Mouse (Mus musculus) myocyte (in vitro differentiated cells): ENCODE measurements around the gene Ada. TPM values are rescaled to one million over a fixed set of nuclear protein-coding genes. Genes with fewer than 3 reads are reported as not detected.
A peak's percentile ranks its signal among the peaks of the same experiment; 100 is the strongest.

Source experiments
- H3K27me3 ChIP-seq: one replicate; pipeline ENCODE4 v1.6.1; 2011; ENCODE audit not compliant: control insufficient read depth, insufficient read depth, insufficient read length
- H3K36me3 ChIP-seq: one replicate; pipeline ENCODE4 v1.6.1; 2011; ENCODE audit not compliant: control insufficient read depth, insufficient read depth
- H3K4me2 ChIP-seq: one replicate; pipeline ENCODE4 v1.6.1; 2011; ENCODE audit warnings: low read depth, control low read depth
- H3K4me3 ChIP-seq: one replicate; pipeline ENCODE4 v1.5.1; 2011; ENCODE audit warnings: mild to moderate bottlenecking, control low read depth, moderate library complexity
- H3K79me2 ChIP-seq: one replicate; pipeline ENCODE4 v1.6.1; 2011; ENCODE audit not compliant: control insufficient read depth, insufficient read depth
- H3ac ChIP-seq: one replicate; pipeline ENCODE4 v1.6.1; 2011; ENCODE audit not compliant: control insufficient read depth, insufficient read length
- CEBPB ChIP-seq: IDR thresholded peaks from 2 replicates; pipeline ENCODE4 v1.6.1; 2011; ENCODE audit warnings: mild to moderate bottlenecking, moderate library complexity; ENCODE audit not compliant: poor library complexity, insufficient read depth, severe bottlenecking
- E2F4 ChIP-seq: IDR thresholded peaks from one replicate; pipeline ENCODE4 v1.6.1; 2011; ENCODE audit warnings: mild to moderate bottlenecking, control low read depth, moderate library complexity; ENCODE audit not compliant: insufficient read depth
- MAX ChIP-seq: IDR thresholded peaks from one replicate; pipeline ENCODE4 v1.6.1; 2011; ENCODE audit warnings: low read depth, mild to moderate bottlenecking, control low read depth
- MYOD1 ChIP-seq, 3 experiments: IDR thresholded peaks; one replicate each; pipeline ENCODE4 v1.6.1; 2011; ENCODE audit warnings: control low read depth in 2 of 3, low read depth in 2 of 3, mild to moderate bottlenecking in 2 of 3, moderate library complexity in 1 of 3; ENCODE audit not compliant: insufficient read length in 2 of 3, control insufficient read depth in 1 of 3
- MYOG ChIP-seq, 3 experiments: IDR thresholded peaks; one replicate each; pipeline ENCODE4 v1.6.1; 2011; ENCODE audit warnings: control low read depth in 2 of 3, low read depth in 2 of 3, mild to moderate bottlenecking in 2 of 3; ENCODE audit not compliant: insufficient read length in 2 of 3, control insufficient read depth in 1 of 3, insufficient read depth in 1 of 3
- POLR2A ChIP-seq: IDR thresholded peaks from one replicate; pipeline ENCODE4 v1.6.1; 2011; ENCODE audit warnings: low read depth, mild to moderate bottlenecking, control low read depth, moderate library complexity; ENCODE audit not compliant: insufficient read length
- POLR2AphosphoS2 ChIP-seq: IDR thresholded peaks from one replicate; pipeline ENCODE4 v1.6.1; 2011; ENCODE audit warnings: low read depth, control low read depth; ENCODE audit not compliant: insufficient read length
- REST ChIP-seq: IDR thresholded peaks from one replicate; pipeline ENCODE4 v1.6.1; 2011; ENCODE audit warnings: mild to moderate bottlenecking, control low read depth, moderate library complexity; ENCODE audit not compliant: insufficient read depth, insufficient read length
- SRF ChIP-seq: IDR thresholded peaks from one replicate; pipeline ENCODE4 v1.6.1; 2011; ENCODE audit warnings: low read depth; ENCODE audit not compliant: control insufficient read depth, insufficient read length
- TCF12 ChIP-seq: IDR thresholded peaks from one replicate; pipeline ENCODE4 v1.6.1; 2011; ENCODE audit warnings: mild to moderate bottlenecking, control low read depth; ENCODE audit not compliant: poor library complexity, insufficient read depth, severe bottlenecking
- TCF3 ChIP-seq: IDR thresholded peaks from one replicate; pipeline ENCODE4 v1.6.1; 2011; ENCODE audit warnings: low read depth, control low read depth; ENCODE audit not compliant: insufficient read length
- USF1 ChIP-seq: IDR thresholded peaks from one replicate; pipeline ENCODE4 v1.6.1; 2011; ENCODE audit warnings: low read depth, mild to moderate bottlenecking, control low read depth, moderate library complexity
- polyA plus RNA-seq: library from polyadenylated mRNA; unstranded; fragments of >200 nt; fragmentation: generic; extraction: Trizol; gene quantifications from one replicate; pipeline ENCODE4 v1.2.1, GENCODE M21; 2012; ENCODE audit warnings: missing spikeins

Ada gene
- 0.60 TPM for polyA plus RNA-seq

GRCm38 (mm10) chr2:163749647-163750611 is at the start of gene Ada:
Ada (minus strand) TSS chr2:163750239.
- H3K36me3 ChIP-seq, result no peaks in the 10 kb centered on the region
- H3K27me3 ChIP-seq, result peaks cover 18% of the 10 kb centered on the region
- TF ChIP-seq USF1, result no peak
- no peak for TF ChIP-seq MYOG (IDR thresholded peaks at IDR 0.05; ENCODE audit: control insufficient read depth in 1 of 3, insufficient read depth in 1 of 3, insufficient read length in 2 of 3, low read depth in 2 of 3)
- TF ChIP-seq MAX, result no peak
- TF ChIP-seq E2F4, result no peak
- no peak for TF ChIP-seq REST
- no peak for TF ChIP-seq TCF3
- peak within 1 kb of the TSS; percentile 78 for H3K4me2 ChIP-seq
- H3K4me3 ChIP-seq, result peak within 1 kb of the TSS; percentile 8
- no peaks in the 10 kb centered on the region for H3K79me2 ChIP-seq
- H3ac ChIP-seq, result no peak within 1 kb of the TSS

- Histone ChIP-seq H3ac (no peak overlapping the region), H3K36me3 (no peaks in the 10 kb centered on the region), H3K4me3 (no peak overlapping the region), H3K79me2 (no peaks in the 10 kb centered on the region), H3K27me3 (no peaks in the 10 kb centered on the region), H3K4me2 (no peak overlapping the region)
- TF ChIP-seq CEBPB (no peak), REST (no peak), TCF12 (no peak), MYOD1 (IDR thresholded peaks at IDR 0.05; ENCODE audit: control insufficient read depth in 1 of 3, insufficient read length in 2 of 3, low read depth in 2 of 3) (no peak), MYOG (IDR thresholded peaks at IDR 0.05; ENCODE audit: control insufficient read depth in 1 of 3, insufficient read depth in 1 of 3, insufficient read length in 2 of 3, low read depth in 2 of 3) (no peak), POLR2AphosphoS2 (no peak), MAX (no peak), E2F4 (no peak), POLR2A (no peak), USF1 (no peak), TCF3 (no peak), SRF (no peak)
These were observed 48.4 kb upstream of the Ada start for GRCm38 (mm10) chr2:163798411-163798810.

- TF ChIP-seq TCF3, result no peak
- no peak for TF ChIP-seq MYOG (IDR thresholded peaks at IDR 0.05; ENCODE audit: control insufficient read depth in 1 of 3, insufficient read depth in 1 of 3, insufficient read length in 2 of 3, low read depth in 2 of 3)
- no peak for TF ChIP-seq MYOD1 (IDR thresholded peaks at IDR 0.05; ENCODE audit: control insufficient read depth in 1 of 3, insufficient read length in 2 of 3, low read depth in 2 of 3)
- TF ChIP-seq MAX, result no peak
- no peak for TF ChIP-seq E2F4
- no peak for TF ChIP-seq POLR2AphosphoS2
- 0 out of 2 replicates have a peak, but pooled peaks have one; percentile 15 for TF ChIP-seq CEBPB
- no peak overlapping the region for H3K4me3 ChIP-seq
These were observed 38.4 kb upstream of the Ada start for GRCm38 (mm10) chr2:163788484-163788883.

GRCm38 (mm10) chr2:163787709-163788108 is 37.7 kb upstream of the Ada start:
- Histone ChIP-seq H3K4me3 (no peak overlapping the region), H3K79me2 (no peaks in the 10 kb centered on the region), H3K4me2 (no peak overlapping the region), H3K27me3 (peaks cover 5% of the 10 kb centered on the region), H3K36me3 (no peaks in the 10 kb centered on the region), H3ac (no peak overlapping the region)
- no peak for TF ChIP-seq POLR2A
- TF ChIP-seq TCF3, result no peak
- no peak for TF ChIP-seq E2F4
- TF ChIP-seq SRF, result no peak
- no peak for TF ChIP-seq CEBPB
- TF ChIP-seq REST, result no peak
- no peak for TF ChIP-seq MAX
- no peak for TF ChIP-seq TCF12
- no peak for TF ChIP-seq POLR2AphosphoS2
- TF ChIP-seq MYOG (IDR thresholded peaks at IDR 0.05; ENCODE audit: control insufficient read depth in 1 of 3, insufficient read depth in 1 of 3, insufficient read length in 2 of 3, low read depth in 2 of 3), result no peak
- TF ChIP-seq MYOD1 (IDR thresholded peaks at IDR 0.05; ENCODE audit: control insufficient read depth in 1 of 3, insufficient read length in 2 of 3, low read depth in 2 of 3), result no peak
- no peak for TF ChIP-seq USF1

More at GRCm38 (mm10) chr2:163788484-163788883, 38.4 kb upstream of the Ada start:
- Histone ChIP-seq H3K4me2 (no peak overlapping the region), H3K79me2 (no peaks in the 10 kb centered on the region), H3K36me3 (no peaks in the 10 kb centered on the region), H3K27me3 (no peaks in the 10 kb centered on the region), H3ac (no peak overlapping the region)
